Mouse (Mus musculus) adrenal gland, postnatal 10 days (tissue): ENCODE measurements around the gene Brd3. TPM values are rescaled to one million over a fixed set of nuclear protein-coding genes. Genes with fewer than 3 reads are reported as not detected.
A peak's percentile ranks its signal among the peaks of the same experiment; 100 is the strongest.

Source experiments
- DNase-seq: peaks from one replicate; pipeline ENCODE4 v3.0.0; 2021; ENCODE audit warnings: mixed read lengths
- total RNA-seq, 2 experiments: library from RNA; stranded (reverse); gene quantifications; 2 replicates each; pipeline ENCODE4 v1.2.3; 2021

Gene Brd3
- total RNA-seq, 2 experiments from 2014 or later, result 83.9 to 89.7 TPM

DNA sequence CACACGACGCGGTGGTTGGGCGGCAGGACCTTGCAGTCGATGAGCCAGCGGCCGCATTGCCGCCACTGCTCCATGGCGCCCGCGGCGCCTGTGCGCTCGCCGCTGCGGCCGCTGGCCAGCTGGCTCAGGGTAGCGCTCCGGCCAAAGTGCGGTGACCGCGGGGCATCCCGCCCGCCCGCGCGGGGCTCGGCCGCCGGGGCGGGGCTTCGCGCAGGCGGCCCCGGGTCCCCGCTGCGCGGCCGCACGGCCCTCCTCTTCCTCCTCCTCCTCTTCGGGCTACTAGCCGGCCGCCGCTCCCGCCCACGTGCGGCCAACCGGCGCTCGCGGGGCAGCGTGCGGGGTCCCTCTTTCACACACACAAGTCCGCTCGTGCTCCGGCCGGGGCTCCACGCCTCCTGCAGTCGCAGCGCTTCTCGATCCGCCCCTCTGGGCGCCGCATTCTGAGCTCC, 81.0 kb downstream of the Brd3 start:
- peak; percentile 79 for DNase-seq

DNA sequence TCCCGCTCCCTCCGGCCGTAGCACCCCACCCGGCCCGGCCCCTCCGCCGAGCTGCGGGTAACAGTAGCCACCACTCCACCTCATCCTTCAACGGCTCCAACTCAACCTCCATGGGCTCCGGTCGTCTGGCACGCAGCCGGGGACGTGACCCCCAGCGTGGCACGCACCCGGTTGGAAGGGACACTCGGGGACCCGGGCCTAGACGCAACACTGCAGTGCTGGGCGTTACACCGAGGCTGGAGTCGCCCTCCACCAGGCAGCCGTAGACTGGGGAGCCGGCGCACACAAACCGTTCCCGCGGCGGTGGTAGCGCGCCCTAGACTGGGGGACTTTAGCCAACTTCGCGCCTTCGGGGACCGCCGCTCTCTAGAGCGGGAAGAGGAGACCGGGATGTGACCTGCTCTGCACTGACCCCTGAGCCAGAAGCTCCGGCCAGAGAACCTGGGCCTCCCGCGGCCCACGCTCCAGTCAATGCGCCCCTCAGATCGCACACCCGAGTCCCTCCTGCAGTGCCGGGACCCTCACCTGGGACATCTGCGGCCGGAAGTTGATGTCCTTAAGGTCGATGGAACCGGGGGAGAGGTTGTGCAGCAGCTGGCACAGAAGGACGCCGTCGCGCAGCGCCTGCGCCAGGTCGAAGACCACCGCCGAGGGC, 81.6 kb downstream of the Brd3 start:
- DNase-seq, result peak; percentile 55

DNA sequence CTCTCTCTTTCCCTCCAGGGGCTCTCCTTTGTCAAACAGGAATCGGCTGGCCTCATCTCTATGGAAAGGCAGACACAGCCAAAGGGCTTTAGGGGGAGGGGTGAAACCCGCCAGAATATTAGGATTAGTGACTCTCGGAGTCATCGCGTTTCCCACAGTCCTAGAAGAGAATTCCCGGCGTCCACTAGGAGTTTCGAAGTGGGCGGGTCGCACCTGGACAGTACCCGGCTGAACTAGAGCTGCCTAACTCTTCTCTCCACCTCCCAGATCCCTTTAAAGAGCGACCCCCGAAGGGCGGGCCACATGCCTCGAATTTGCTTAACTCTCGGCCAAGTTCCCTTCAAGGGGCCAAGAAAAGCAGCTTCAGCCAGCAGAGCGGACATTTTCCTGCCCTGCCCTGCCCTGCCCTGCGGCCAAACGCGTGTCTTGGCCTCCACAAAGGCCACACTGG, 82.3 kb downstream of the Brd3 start:
- peak; percentile 46 for DNase-seq

DNA sequence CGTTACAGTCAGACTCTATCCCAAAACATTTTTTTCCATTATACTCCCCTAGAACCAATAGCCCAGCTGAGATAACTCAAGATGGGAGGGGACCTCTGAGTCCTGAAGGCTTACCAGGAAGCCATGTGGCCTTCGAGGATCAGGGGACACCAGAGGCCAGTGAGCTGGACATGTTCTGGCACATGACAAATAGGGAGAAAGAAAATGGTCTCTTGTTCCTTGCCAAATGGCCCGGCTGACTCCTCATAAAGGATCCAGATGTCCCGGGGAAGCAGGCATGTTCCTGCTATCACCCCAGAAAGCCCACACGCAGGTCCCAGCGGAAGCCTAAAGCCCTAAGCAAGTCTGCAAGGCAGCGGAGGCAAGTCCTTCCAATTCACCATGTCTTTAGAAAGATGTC, 83.9 kb downstream of the Brd3 start:
- DNase-seq, result no peak

DNA sequence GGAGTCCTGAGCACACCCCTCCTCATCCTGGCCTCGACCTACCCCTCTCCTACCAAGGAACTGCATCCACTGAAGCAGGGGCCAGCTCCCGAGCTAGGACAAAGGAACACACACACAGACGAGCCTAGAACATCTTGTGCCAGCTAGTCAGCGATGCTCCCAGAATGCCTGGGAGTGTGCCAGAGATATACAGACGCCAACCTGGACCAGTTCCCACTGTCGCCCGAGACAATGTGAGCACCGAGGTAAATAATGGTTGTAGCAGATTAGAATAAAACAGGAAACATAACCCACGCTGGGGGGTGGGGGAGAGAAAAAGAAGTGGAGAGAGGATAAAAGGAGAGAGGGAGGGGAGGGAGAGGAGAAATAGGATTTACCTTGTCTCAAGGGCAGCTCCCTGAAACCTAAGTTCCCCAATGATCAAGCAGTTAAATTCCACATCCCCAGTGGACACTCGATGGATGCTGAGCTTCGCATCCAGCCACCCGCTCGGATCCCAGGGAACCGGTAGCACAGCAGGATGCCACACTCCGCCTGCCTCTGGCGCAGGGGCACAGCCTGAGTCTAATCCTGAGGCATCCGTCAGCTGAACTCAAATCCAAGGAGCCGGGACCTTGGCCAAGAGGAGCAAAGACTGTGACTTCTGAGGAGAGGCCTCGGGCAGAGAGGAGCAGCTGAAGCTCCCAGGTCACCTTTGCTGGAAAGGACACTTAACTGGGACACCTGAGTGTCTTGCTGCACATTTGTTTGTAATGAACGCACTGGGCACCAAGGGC, 86.0 kb downstream of the Brd3 start:
- peak; percentile 73 for DNase-seq

DNA sequence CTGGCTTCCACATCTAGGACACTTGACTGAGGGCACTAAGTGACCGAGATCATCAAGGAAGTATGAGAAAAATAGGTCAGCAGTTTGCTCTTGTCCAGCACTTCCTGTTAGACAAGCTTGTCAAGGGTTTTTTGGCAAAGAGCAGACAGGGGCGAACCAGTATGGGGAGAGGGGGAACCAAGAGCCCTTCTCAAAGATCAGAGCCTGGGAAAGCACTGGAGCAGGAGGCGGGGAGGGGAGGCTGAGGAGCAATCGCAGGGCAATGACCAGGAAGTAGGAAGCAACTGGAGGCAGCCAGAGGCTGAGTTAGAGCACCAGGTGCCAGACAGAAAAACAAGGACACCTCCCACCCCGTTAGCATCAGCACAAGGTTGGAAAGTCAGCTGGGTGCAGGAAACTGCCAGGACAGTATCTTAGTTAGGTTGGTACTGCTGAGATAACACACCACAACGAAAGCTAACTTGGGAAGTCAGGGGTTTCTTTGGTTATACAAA, 88.8 kb downstream of the Brd3 start:
- no peak for DNase-seq

DNA sequence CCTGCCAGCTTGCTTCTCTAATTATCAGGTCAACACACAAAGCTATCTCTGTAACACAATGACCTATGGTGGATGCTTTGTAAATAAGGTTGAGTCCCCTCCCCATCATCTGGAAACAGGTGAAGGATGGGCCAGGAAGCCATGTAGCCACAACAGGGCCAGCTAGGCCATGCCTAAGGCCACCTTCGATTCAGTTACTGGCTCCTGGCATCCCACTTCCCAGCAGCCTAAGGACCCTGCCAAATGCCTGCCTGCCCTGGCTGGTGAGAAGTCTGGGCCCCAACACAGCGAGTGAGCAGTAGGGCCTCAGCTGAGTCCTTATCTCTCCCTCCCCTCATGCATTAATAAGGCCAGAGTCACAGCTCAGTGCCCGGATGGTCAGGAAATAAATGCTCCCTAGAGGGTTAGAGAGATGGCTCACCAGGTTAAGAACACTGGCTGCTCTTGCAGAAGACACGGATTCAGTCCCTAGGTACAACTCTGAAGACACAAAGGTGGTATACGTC, 89.8 kb downstream of the Brd3 start:
- DNase-seq, result no peak

DNA sequence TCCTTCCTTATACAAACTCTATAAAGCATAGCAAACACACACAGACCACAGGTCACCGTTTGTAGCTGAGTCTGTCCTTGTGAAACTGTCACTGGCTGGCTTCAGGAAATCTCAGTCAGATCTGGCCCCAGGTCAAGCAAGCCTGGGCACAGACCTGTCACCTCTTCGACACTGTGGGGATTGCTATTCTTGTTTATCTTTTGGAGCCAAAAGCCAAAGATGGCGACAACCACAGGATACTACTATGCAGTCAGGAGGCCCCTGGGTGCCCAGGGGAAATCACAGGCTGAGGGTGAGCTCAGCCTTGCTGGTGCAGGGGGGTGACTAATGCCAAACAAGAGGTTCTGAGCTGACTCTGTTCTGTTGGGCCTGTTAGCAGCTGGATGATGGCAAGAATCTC, 91.0 kb downstream of the Brd3 start:
- DNase-seq, result peak; percentile 56

DNA sequence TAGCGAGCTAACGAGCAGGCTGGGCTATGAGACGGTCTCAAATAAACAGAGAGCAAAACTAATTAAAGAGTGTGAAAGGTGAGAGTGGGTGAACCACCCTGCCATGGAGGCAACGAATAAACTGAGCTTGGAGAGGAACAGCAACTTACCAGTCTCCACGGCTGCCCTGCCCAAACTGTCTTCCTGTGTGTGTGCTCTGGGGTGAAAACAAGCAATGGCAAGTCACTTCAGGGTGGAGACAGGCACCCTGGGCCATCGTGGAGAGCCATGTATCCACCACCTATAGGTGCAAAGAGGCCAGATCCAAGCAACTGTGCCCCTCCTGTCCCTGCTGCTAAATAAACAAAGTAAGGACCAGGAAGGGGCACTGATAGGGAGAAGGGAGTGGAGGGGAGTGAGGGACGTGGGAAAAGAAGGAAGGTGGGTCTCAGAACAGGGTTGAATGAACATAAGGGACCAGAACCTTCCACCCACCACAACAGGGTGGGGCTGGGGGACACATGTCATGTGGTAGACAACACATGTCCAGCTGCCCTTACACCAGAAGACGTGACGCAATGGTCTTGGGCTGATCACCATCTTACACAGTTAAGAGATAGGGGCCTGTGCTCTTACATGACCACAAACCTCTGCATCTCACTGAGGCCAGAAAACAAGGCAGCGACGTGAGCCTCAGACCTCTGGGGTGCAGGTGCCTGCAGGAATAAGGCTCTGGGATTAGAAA, 92.2 kb downstream of the Brd3 start:
- DNase-seq, result no peak

DNA sequence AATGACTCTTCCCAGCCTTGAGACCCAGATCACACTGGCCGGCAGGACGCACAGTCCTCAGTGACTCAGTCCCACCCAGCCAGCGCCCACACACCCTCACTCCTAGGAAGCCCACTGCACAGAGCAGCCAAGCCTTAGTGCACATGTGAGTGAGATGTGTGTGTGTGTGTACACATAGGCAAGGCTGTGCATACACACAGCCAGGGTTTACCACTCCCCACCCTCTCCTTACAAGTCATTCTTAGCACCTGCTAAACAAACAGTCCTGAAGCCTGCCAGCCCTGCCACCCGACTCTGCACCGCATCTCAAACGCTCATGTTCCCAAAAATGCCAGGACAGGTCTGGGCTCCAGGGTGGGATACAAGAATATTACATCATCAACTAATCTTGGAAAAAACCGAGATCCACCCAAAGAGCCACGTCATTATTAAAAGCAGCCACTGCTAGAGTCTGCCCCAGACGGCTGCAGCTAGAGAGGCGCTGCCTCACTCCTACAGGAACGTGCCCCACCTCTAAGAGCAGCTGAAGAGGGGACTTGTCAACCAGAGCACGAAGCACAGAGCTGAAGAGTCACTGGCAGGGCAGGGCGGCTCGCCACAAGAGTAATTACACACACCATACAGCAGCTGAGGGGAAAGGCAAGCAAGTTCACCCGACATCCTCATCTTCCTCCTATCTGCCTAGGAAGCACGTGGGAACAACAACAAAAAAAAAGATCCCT, 93.4 kb downstream of the Brd3 start:
- no peak for DNase-seq

DNA sequence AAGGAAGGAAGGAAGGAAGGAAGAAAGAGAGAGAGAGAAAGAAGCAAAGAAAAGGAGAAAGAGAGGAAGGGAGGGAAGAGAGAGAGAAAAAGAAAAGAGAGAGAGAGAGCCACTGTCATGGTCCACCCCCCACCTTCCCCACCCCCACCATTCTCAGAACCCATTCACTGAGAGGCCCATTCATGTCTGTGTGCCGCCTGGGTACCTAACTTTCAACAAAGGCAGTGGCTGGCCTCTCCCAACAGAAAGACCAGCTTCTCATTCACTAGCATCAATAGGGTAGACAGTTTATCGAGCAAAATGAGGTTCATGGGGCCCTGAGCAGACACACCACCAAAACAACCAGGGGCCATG, 93.9 kb downstream of the Brd3 start:
- DNase-seq, result no peak

DNA sequence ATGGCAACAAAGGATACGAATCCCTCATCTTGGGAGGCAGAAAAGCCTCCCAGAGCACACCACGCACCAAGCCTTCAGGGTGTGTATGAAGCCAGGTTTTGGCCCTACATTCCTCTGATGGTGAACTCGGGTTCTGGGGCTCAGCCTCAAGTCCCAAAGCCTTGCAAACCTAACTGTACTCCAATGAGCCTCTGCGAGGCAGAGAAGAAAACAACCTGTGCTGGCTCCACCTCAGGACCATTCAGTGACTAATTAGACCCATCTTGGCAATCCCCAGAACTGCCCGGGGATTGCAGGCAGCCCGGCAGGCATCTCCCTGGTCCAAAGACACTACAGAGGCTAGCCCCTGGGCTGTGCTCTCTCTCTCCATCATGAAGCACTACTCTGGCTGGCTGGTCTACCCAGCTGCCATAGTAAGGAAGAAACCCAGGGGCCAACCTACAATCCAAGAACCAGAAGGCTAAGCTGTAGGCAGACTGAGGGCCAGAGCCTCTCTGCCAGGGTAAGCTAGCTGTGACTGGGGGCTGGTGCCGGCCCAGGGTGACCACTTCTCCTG, 95.1 kb downstream of the Brd3 start:
- no peak for DNase-seq

DNA sequence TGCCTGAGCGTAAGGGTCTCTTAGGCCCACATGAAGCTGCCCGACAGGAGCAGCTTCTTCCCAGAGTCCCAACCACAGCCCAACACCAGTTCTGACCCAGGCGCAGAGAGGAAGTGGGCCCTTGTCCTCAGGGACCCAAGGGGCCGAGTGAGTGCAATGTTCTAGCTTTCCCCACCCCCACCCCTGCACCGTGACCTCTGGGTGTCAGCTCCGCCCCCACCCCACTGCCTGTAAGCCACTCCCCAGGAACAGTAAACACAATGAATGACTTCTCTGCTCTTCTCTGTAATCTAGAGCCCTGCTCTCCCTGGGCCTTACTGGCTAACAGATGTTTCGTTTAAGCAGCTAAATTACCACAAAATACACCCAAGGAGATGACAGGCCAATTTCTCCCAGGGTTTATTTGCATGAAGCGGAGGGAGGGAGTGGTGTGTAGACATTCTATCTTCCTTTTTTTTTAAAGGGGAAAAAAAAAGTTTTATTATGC, 95.7 kb downstream of the Brd3 start:
- DNase-seq, result no peak

DNA sequence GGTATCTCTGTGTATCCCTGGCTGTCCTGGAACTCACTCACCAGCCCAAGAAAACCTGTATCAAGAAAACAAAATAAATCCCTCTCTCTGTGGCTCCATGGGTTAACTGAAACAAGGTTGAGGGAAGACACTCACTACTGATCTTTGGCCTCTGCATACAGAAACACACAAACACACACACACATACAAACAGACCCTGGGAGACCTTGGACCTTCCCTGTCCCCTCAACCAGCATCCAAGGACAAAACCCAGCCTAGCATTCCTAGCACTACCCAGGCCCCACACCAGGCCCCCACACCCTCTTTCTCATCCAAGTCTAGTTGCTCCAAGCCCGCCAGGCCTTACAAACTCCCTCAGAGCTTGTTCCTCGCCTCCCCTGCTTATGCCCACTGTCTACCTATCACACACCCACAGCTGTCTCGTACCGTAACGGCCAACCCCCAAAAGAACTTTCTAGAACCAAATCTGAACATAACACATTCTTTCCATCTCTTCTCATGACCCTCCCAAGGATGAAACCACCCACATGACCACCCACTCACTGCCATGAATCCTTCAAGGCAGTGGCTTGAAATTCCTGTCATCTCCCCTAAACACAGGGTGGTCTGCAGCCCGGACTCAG, 96.8 kb downstream of the Brd3 start:
- DNase-seq, result no peak

DNA sequence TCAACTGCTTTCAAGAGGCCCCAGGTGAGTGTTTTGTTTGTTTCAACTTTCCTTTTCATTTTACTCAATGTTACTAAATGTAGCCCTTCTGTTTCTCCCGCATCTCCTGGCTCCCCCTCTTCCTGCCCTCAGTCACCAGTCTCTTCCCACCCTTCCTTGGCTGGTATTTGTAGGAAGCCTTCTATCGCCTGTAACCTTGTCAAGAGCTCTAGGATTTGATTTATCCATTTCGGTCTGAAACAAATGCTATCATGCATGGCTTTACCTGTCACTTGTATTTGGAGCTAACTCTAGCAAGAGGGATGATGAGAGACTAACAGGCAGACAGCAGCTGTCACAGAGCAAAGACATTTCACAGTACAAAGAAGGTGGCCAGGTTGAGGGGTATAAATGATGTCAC, 99.3 kb downstream of the Brd3 start:
- DNase-seq, result no peak

DNA sequence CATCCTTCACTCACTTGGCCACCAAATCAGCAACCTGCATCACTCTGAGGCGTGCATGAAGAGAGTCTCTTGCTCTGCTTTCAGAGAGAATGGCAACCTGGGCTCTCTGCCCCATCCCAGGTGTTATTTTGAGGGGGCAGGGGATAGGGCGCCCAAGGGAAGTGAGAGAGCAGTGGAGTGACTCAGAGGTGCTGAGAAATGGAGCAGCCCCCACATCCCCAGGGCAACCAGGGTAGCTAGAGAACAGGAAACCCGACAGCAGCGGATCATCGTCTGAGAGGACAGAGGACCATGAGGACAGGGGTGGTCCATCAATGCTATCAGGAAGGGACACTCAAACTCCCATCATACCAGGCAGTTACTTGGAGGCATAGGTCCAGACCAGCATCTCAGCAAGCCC, 100.5 kb downstream of the Brd3 start:
- DNase-seq, result no peak

DNA sequence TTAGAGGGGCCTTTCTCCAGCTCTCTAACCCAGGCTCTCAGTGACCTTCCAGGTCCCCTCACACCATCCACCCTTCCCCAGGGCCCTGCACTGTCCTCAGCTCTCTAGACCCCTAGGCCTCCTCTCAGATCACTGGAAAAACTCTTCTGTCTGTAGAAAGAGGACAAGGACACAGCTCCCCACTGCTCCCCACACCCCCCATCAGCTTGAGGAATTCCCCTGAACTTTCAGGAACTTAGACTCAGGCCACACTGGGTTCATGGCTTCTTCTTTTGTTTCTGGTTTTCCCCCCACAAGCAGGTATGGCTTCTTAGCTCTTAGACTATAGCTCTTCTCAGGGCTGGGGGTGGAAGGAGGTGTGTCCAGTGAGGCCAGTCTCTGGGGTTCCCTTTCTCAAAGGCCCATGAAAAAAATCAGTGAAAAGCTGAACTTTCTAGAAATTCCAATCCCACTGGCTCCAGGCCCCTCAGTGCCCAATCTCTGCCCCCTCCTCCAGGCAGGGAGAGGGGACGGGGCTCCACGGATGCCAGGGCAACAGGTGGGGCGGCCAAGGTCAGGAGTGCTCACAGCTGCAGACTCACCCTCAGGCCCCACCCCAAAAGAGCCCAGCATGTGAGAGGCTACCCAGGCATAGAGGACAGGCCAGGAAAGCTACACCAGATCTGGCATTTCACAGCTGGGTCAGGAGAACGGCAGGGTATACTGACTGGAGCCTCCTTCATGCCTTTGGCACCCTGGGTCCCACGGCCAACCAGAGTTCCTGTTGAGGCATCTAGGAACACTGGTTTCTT, 102.2 kb downstream of the Brd3 start:
- DNase-seq, result no peak

DNA sequence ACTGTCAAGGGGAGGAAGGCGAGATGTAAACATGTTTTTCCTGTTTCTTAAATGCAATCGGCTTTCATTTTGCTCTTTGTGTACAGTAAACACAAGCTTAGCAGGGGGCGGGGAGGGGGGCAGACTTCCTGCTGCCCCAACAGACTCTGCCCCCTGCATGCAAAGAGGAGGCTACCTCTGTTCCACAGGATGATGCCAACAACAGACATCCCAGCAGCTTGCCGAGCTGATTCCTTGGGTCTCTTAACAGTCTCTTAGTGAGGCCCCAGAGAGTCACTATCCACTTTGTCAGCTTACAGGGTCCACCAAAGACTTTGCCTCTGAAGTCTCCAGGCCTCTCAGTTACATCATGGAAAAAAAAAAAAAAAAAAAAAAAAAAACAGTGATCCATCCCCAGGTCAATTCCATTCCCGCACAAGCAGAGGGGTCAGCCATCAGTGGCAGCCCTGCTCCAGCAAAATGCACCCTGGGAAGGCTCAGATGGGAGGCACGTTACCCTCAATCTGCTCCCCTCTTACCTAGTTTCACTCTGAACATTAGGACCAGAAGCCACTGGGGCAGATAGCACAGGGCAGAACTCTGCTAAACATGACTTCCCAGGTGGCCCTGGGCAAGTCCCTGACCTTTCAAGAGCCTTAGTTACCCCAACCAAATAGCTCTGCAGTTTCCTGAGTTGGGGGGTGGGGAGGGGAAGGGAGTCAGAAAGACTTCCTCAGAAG, 102.9 kb downstream of the Brd3 start:
- no peak for DNase-seq

DNA sequence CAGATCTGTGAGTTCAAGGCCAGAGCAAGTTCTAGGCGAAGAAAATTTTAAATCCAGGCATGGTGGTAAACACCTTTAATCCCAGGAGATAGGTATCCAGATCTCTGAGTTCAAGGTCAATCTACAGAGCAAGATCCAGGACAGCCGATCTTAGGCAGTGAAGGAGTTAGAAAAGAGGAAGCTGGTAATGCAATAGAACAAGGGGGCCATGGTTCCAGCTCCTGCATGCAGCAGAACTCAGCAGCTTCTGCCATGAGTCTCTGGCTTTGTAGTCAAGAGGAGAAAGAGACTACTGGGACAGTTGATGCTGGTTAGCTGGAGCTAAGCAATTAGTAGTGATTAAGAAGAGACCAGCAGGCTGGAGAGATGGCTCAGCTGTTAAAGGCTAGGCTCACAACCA, 105.9 kb downstream of the Brd3 start:
- no peak for DNase-seq

DNA sequence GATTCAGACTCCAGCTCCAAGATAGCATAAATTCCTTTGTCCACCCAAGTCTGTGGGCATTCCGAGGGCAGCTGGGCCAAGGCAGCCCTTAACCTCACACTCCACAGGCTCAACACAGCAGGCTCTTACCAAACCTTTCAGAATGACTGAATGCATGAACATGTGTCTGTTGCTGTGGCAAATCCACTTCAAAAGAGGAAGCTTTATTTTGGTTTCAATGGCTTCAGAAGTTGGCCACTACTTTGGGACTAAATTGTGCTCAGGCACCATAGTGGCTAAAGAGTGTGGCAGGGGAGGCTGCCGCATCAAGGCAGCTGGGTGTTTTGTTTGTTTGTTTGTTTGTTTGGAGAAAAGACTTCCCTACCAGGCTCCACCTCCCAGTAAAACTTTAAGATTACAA, 107.4 kb downstream of the Brd3 start:
- no peak for DNase-seq
